Mouse (Mus musculus): Measurements from ENCODE around the gene Plxdc1. TPM values are rescaled to one million over a fixed set of nuclear protein-coding genes. Genes with fewer than 3 reads are reported as not detected.

Gene Plxdc1
- total RNA-seq, 2 experiments from 2014 or later = 5.1 to 6.2 TPM

DNA sequence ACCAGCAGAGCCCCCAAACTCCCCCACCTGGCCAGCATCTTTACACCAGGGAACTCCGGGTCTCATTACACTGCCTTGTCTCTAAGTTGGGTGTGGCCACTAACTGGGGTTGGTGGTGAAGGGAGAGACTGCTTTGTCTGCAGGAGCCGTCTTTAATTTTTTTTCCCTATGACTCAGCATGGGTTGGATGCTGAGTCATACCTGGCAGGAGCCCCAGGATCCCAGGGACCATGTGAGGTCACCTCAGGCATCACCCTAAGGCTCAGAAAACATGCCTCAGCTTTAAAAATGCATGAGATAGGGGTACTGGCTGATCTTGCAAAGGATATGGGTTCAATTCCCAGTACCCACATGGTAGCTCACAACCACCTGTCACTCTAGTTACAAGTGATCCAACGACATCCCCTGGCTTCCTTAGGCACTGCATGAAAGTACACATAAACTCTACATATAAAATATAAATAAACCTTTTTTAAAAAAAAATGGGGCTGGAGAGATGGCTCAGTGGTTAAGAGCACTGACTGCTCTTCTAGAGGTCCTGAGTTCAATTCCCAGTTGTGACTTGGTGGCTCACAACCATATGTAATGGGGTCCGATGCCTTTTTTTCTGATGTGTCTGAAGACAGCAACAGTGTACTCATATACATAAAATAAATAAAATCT lies 50.2 kb downstream of the Plxdc1 start:
- intact Hi-C loops (cut with DNase I) = loop anchor here (2.0 kb wide), 1 partner anchor 51 kb away; the partner anchor contains the start of gene Plxdc1
- peak in 1 of 2 experiments; percentile 26 for DNase-seq

- intact Hi-C loops (cut with DNase I) = no loop called here
- no peak for DNase-seq
Observed at GRCm38 (mm10) chr11:97933553-97933952, 52.7 kb downstream of the Plxdc1 start.

DNA sequence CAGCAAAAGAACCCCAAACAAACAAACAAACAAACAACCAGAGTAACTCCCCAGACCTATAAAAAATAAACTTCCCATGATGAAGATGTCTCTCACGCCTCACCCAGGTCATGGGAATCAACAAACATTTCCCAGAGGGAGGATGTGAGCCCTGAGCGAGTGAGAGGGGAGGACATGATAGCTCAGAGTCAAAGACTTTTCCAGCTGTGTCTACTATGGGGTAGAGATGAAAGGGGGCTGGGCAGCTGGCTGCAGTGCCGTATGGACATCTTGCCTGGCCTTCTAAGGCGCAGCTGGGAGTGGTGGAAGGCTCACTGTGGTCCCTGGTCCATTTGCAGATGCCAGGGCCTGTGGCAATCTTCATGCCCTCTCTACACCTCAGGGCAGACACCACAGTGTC lies 57.3 kb downstream of the Plxdc1 start:
- no peak for DNase-seq
- intact Hi-C loops (cut with DNase I) = no loop called here

GRCm38 (mm10) chr11:97924217-97924616 lies 62.0 kb downstream of the Plxdc1 start:
- no peak for DNase-seq
- intact Hi-C loops (cut with DNase I) = no loop called here

DNA sequence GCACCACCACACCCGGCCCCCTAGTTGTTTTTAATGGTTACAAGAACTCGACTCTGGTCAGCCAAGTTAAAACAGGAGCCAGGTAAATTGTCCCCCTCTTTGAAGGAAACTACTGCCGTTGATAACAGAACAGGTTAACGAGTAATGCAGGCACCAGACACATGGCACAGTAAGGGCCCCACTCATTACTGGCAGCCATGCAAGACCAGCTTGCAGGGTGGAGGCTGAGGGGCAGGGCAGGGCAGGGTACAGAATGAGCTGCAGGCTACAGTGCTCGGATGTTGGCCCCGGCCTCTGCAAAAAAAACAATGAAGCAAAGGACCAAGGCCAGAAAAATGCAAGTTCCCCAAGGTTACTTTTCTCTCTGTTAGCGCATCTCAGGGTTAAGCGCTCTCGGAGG lies 62.6 kb downstream of the Plxdc1 start:
- intact Hi-C loops (cut with DNase I) = no loop called here

GRCm38 (mm10) chr11:97915974-97916503 lies 70.2 kb downstream of the Plxdc1 start:
- DNase-seq = no peak
- intact Hi-C loops (cut with DNase I) = no loop called here

More for the DNA sequence above, 62.6 kb downstream of the Plxdc1 start:
- DNase-seq = no peak

- DNase-seq = no peak
- intact Hi-C loops (cut with DNase I) = no loop called here
Observed at GRCm38 (mm10) chr11:97915471-97915870, 70.8 kb downstream of the Plxdc1 start.

DNA sequence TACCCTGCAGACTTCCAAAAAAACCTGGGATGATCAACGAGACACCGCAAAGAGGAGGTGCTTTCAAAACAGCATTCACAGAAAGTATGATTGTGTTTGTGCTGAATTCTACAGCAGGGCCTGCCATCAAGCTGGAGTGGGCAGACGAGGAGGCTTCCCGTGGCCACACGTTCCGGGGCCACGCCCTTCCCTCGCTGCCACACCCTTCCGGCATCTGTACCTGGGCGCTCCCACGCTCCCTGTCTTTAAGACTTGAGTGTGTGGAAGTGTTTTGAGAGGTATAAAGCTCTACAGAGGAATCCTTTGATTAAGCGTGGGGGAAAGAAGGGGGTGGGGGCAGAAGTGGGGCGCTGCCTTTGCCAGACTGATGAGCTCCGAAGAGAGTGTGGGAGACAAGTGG lies 73.1 kb downstream of the Plxdc1 start:
- intact Hi-C loops (cut with DNase I) = no loop called here
- DNase-seq = no peak

GRCm38 (mm10) chr11:97908634-97909348 lies 77.5 kb downstream of the Plxdc1 start:
- intact Hi-C loops (cut with DNase I) = no loop called here
- no peak for DNase-seq

DNA sequence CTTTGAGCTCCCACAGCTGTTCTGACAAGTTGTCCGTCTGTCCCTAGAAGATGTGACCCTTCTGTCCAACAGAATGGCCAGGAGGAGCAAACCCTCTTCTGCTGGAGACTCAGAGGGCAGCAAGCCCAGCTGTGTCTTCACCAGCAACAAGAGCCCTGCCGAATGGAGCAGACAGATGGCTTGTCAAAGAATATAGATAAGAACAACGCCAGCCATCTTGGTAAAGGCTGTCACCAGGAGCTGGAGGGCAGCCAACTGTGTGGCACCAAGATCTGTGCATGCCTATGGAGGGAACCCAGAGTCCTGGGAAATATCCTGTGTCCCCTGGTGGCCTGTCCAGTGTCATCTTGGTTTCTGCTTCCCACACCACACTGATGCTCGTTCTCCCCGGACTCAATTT lies 78.3 kb downstream of the Plxdc1 start:
- no peak for DNase-seq
- intact Hi-C loops (cut with DNase I) = no loop called here

- no peak for DNase-seq
- intact Hi-C loops (cut with DNase I) = no loop called here
Observed at GRCm38 (mm10) chr11:97906905-97907304, 79.3 kb downstream of the Plxdc1 start.

DNA sequence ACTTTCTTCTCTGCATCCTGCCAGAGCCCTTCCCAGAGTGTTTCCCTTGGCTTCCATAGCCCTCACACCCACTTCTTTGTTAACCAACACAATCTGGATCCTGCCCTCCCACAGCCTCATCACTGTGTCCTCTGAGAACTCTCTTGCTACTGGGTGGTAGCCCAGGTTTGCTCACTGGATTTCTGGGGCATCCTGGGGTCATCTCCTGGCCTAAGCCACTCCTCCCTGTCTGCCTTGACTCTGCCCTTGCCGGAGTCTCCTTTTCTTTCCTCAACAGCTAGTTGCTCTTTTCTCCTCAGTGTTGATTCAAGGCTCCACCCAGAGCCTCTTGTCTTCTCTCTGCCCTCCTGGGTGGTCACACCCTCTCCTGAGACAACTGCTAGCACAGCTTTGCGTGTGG lies 80.3 kb downstream of the Plxdc1 start:
- no peak for DNase-seq
- intact Hi-C loops (cut with DNase I) = no loop called here

DNA sequence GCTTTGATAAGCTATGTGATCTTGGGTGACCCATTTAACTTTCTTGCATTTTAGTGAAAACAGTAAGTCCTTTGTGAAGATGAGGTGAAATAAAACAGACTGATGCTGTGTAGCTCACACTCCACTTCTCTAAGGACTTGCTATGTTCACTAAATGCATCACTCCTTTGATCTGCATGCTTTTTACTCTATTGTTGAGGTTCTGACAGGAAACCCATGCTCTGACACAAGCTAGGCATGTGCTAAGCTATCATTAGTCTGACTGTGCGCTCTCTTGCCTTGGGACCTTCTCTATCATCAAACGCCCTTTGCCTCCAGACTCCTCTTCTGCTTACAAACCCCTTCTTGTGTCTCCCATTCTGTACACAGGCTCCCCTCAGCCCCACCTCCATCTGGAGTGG lies 80.7 kb downstream of the Plxdc1 start:
- intact Hi-C loops (cut with DNase I) = no loop called here
- DNase-seq = no peak

- intact Hi-C loops (cut with DNase I) = no loop called here
- DNase-seq = no peak
Observed at GRCm38 (mm10) chr11:97904801-97905200, 81.4 kb downstream of the Plxdc1 start.

- no peak for DNase-seq
- intact Hi-C loops (cut with DNase I) = loop anchor here (2.0 kb wide), 1 partner anchor 173 kb away; no protein-coding TSS in a partner anchor
Observed at GRCm38 (mm10) chr11:97901806-97902205, 84.4 kb downstream of the Plxdc1 start.

- peak; percentile 89 to 90 for DNase-seq
- intact Hi-C loops (cut with DNase I) = loop anchor here (1.0 to 2.0 kb wide), 3 partner anchors 87 to 175 kb away; no protein-coding TSS in a partner anchor
Observed at GRCm38 (mm10) chr11:97899822-97900221, 86.4 kb downstream of the Plxdc1 start.

DNA sequence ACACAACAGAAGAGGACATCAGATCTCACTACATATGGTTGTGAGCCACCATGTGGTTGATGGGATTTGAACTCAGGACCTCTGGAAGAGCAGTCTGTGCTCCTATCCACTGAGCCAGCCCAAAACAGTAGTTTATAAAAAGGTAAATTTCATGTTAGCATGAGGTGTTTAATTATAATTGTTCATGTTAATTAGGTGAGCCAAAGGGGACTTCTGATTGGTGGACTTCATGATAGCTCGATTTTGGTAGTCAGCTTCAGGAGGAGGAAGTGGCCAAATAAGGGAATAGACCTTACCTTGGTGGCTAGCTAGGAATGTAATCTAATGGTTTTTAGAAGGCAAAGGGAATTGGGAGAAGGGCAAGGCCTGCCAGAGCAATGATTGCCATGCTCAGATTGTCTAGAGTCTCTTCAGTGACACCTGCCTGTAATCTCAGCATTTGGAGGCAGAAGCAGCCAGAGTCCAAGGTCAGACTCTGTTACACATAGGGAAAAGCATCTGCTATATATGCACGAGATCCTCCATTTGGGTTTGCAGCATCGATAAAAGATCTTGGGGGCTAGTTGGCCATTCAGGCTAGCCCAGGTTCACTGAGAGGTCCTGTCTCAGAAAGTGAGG lies 88.6 kb downstream of the Plxdc1 start:
- intact Hi-C loops (cut with DNase I) = no loop called here
- DNase-seq = no peak

GRCm38 (mm10) chr11:97896655-97897054 lies 89.6 kb downstream of the Plxdc1 start:
- intact Hi-C loops (cut with DNase I) = no loop called here

GRCm38 (mm10) chr11:97891821-97892220 lies 94.4 kb downstream of the Plxdc1 start:
- intact Hi-C loops (cut with DNase I) = no loop called here
- DNase-seq = no peak

More at GRCm38 (mm10) chr11:97896655-97897054, 89.6 kb downstream of the Plxdc1 start:
- DNase-seq = no peak

- intact Hi-C loops (cut with DNase I) = loop anchor here (1.0 kb wide), 1 partner anchor 87 kb away; the partner anchor contains the start of gene Lasp1
- DNase-seq = no peak
Observed at GRCm38 (mm10) chr11:97885296-97885915, 100.8 kb downstream of the Plxdc1 start.
